Mouse (Mus musculus) forebrain, embryonic 16.5 days (tissue): ENCODE measurements around the gene Wdr38. TPM values are rescaled to one million over a fixed set of nuclear protein-coding genes. Genes with fewer than 3 reads are reported as not detected.

Experiments
- ATAC-seq: fragments of 200-750 bp; cut with Nextera tagmentation; 2 replicates; pipeline ENCODE4 v1.8.0; 2017; ENCODE audit warnings: mild to moderate bottlenecking, moderate library complexity
- H3K27ac ChIP-seq: fragments of 300-500 bp; sonication (generic); 2 replicates; pipeline ENCODE4 v1.5.1; 2014; ENCODE audit warnings: low read length, control low read depth
- H3K27me3 ChIP-seq: fragments of 300-500 bp; sonication (generic); replicated peaks from 2 replicates; pipeline ENCODE4 v1.6.1; 2014; ENCODE audit warnings: low read length; ENCODE audit not compliant: control insufficient read depth, insufficient read depth
- H3K36me3 ChIP-seq: fragments of 300-500 bp; sonication (generic); 2 replicates; pipeline ENCODE4 v1.6.1; 2014; ENCODE audit not compliant: control insufficient read depth, insufficient read depth
- H3K4me1 ChIP-seq: fragments of 300-500 bp; sonication (generic); replicated peaks from 2 replicates; pipeline ENCODE4 v1.6.1; 2014; ENCODE audit warnings: low read length; ENCODE audit not compliant: control insufficient read depth, insufficient read depth
- H3K4me2 ChIP-seq: fragments of 300-500 bp; sonication (generic); 2 replicates; pipeline ENCODE4 v1.6.1; 2014; ENCODE audit warnings: mild to moderate bottlenecking, low read length, control low read depth
- H3K4me3 ChIP-seq: fragments of 300-500 bp; sonication (generic); replicated peaks from 2 replicates; pipeline ENCODE4 v1.5.1; 2014; ENCODE audit warnings: mild to moderate bottlenecking, low read length, control low read depth
- H3K9ac ChIP-seq: fragments of 300-500 bp; sonication (generic); replicated peaks from 2 replicates; pipeline ENCODE4 v1.6.1; 2014; ENCODE audit warnings: low read depth, low read length, control low read depth
- H3K9me3 ChIP-seq: fragments of 300-500 bp; sonication (generic); 2 replicates; pipeline ENCODE4 v1.6.1; 2016; ENCODE audit warnings: low read length; ENCODE audit not compliant: control insufficient read depth
- WGBS: fragments of 180-500 bp; shearing (Covaris S2); extraction: QIAGEN DNeasy Blood & Tissue Kit; methylation state at CpG from one replicate; pipeline ENCODE4 v1.1.7; 2014; 5-methylcytosine and 5-hydroxymethylcytosine counted together
- polyA plus RNA-seq: library from polyadenylated mRNA; unstranded; fragments of >200 nt; fragmentation: Nextera tagmentation; extraction: Ambion mirVana; gene quantifications from 2 replicates; pipeline ENCODE4 v1.2.1, GENCODE M21; 2015

Wdr38 gene
- polyA plus RNA-seq, 1 experiment from 2014 or later, result 2.3 TPM

- H3K36me3 ChIP-seq, result no peaks in the 10 kb centered on the region
- H3K4me3 ChIP-seq, result no peak overlapping the region
- no peak overlapping the region for H3K4me2 ChIP-seq
- WGBS, result 52% methylated on average over 2 of the region's 2 CpGs
- no peak for ATAC-seq
- H3K27me3 ChIP-seq, result no peaks in the 10 kb centered on the region
- H3K27ac ChIP-seq, result no peak overlapping the region
- H3K9me3 ChIP-seq, result no peaks in the 10 kb centered on the region
- no peak overlapping the region for H3K9ac ChIP-seq
- no peaks in the 10 kb centered on the region for H3K4me1 ChIP-seq
Observed at GRCm38 (mm10) chr2:38973223-38973622, 24.1 kb upstream of the Wdr38 start.

- H3K9ac ChIP-seq, result no peak overlapping the region
- H3K4me2 ChIP-seq, result no peak overlapping the region
- H3K9me3 ChIP-seq, result no peaks in the 10 kb centered on the region
- ATAC-seq, result no peak
- 72% methylated on average over 7 of the region's 7 CpGs for WGBS
- no peak overlapping the region for H3K27ac ChIP-seq
- H3K36me3 ChIP-seq, result no peaks in the 10 kb centered on the region
- H3K4me1 ChIP-seq, result no peaks in the 10 kb centered on the region
- no peaks in the 10 kb centered on the region for H3K27me3 ChIP-seq
- no peak overlapping the region for H3K4me3 ChIP-seq
Observed at GRCm38 (mm10) chr2:38973701-38974100, 23.6 kb upstream of the Wdr38 start.

GRCm38 (mm10) chr2:38974171-38974570 is 23.1 kb upstream of the Wdr38 start:
- Histone ChIP-seq H3K9me3 (no peaks in the 10 kb centered on the region), H3K9ac (no peak overlapping the region), H3K27me3 (no peaks in the 10 kb centered on the region), H3K4me3 (no peak overlapping the region), H3K27ac (no peak overlapping the region), H3K36me3 (no peaks in the 10 kb centered on the region), H3K4me1 (no peaks in the 10 kb centered on the region), H3K4me2 (no peak overlapping the region)
- WGBS, result 42% methylated on average over 2 of the region's 2 CpGs
- ATAC-seq, result no peak

GRCm38 (mm10) chr2:38975181-38975580 is 22.1 kb upstream of the Wdr38 start:
- no peak overlapping the region for H3K4me3 ChIP-seq
- no peaks in the 10 kb centered on the region for H3K4me1 ChIP-seq
- H3K27ac ChIP-seq, result no peak overlapping the region
- no peak for ATAC-seq
- 88% methylated on average over 3 of the region's 3 CpGs for WGBS
- no peaks in the 10 kb centered on the region for H3K27me3 ChIP-seq
- H3K36me3 ChIP-seq, result no peaks in the 10 kb centered on the region
- no peak overlapping the region for H3K9ac ChIP-seq
- H3K4me2 ChIP-seq, result no peak overlapping the region
- H3K9me3 ChIP-seq, result no peaks in the 10 kb centered on the region

- H3K4me2 ChIP-seq, result no peak overlapping the region
- no peaks in the 10 kb centered on the region for H3K36me3 ChIP-seq
- no peak for ATAC-seq
- no peaks in the 10 kb centered on the region for H3K27me3 ChIP-seq
- no peak overlapping the region for H3K4me3 ChIP-seq
- H3K9ac ChIP-seq, result no peak overlapping the region
- H3K9me3 ChIP-seq, result no peaks in the 10 kb centered on the region
- no peak overlapping the region for H3K27ac ChIP-seq
- H3K4me1 ChIP-seq, result no peaks in the 10 kb centered on the region
- WGBS, result 86% methylated on average over 20 of the region's 21 CpGs
Observed at GRCm38 (mm10) chr2:38975941-38976805, 21.1 kb upstream of the Wdr38 start.

GRCm38 (mm10) chr2:38977837-38978236 is 19.4 kb upstream of the Wdr38 start:
- Histone ChIP-seq H3K4me1 (no peaks in the 10 kb centered on the region), H3K27ac (no peak overlapping the region), H3K27me3 (no peaks in the 10 kb centered on the region), H3K9ac (no peak overlapping the region), H3K9me3 (no peaks in the 10 kb centered on the region), H3K36me3 (no peaks in the 10 kb centered on the region), H3K4me2 (no peak overlapping the region), H3K4me3 (no peak overlapping the region)
- ATAC-seq, result no peak
- 57% methylated on average over 4 of the region's 4 CpGs for WGBS

GRCm38 (mm10) chr2:38983456-38983855 is 13.8 kb upstream of the Wdr38 start:
- Histone ChIP-seq H3K4me2 (no peak overlapping the region), H3K27me3 (no peaks in the 10 kb centered on the region), H3K4me1 (no peaks in the 10 kb centered on the region), H3K27ac (no peak overlapping the region), H3K9ac (no peak overlapping the region), H3K9me3 (no peaks in the 10 kb centered on the region), H3K4me3 (no peak overlapping the region), H3K36me3 (no peaks in the 10 kb centered on the region)
- no peak for ATAC-seq
- WGBS, result 97% methylated on average over 2 of the region's 2 CpGs

GRCm38 (mm10) chr2:38986580-38986979 is 10.7 kb upstream of the Wdr38 start:
- Histone ChIP-seq H3K36me3 (no peaks in the 10 kb centered on the region), H3K9ac (no peak overlapping the region), H3K4me3 (no peak overlapping the region), H3K9me3 (no peaks in the 10 kb centered on the region), H3K4me1 (no peaks in the 10 kb centered on the region), H3K4me2 (no peak overlapping the region), H3K27me3 (no peaks in the 10 kb centered on the region), H3K27ac (no peak overlapping the region)
- ATAC-seq, result no peak
- WGBS, result 62% methylated on average over 3 of the region's 3 CpGs

GRCm38 (mm10) chr2:38987371-38987770 is 9.9 kb upstream of the Wdr38 start:
- H3K4me2 ChIP-seq, result no peak overlapping the region
- H3K27ac ChIP-seq, result no peak overlapping the region
- no peaks in the 10 kb centered on the region for H3K36me3 ChIP-seq
- no peaks in the 10 kb centered on the region for H3K9me3 ChIP-seq
- H3K4me3 ChIP-seq, result no peak overlapping the region
- ATAC-seq, result no peak
- H3K4me1 ChIP-seq, result no peaks in the 10 kb centered on the region
- no peaks in the 10 kb centered on the region for H3K27me3 ChIP-seq
- no peak overlapping the region for H3K9ac ChIP-seq
- WGBS, result 60% methylated on average over 1 of the region's 1 CpGs
